Mouse (Mus musculus) thymus, adult 2 months (tissue): ENCODE measurements around the gene Ankrd50.

ENCODE experiments used
- CTCF ChIP-seq: fragments of 200-500 bp; IDR thresholded peaks from 2 replicates; pipeline ENCODE4 v1.5.1; 2012; ENCODE audit warnings: mild to moderate bottlenecking, control low read depth, low read length, moderate library complexity, borderline replicate concordance; ENCODE audit not compliant: control insufficient read depth, poor library complexity, insufficient read depth; ENCODE audit errors: extremely low read depth
- POLR2A ChIP-seq: fragments of 200-500 bp; IDR thresholded peaks from 2 replicates; pipeline ENCODE4 v1.6.1; 2012; ENCODE audit warnings: mild to moderate bottlenecking, low read length, control low read depth, moderate library complexity; ENCODE audit not compliant: control insufficient read depth, poor library complexity, insufficient read depth; ENCODE audit errors: extremely low read depth

DNA sequence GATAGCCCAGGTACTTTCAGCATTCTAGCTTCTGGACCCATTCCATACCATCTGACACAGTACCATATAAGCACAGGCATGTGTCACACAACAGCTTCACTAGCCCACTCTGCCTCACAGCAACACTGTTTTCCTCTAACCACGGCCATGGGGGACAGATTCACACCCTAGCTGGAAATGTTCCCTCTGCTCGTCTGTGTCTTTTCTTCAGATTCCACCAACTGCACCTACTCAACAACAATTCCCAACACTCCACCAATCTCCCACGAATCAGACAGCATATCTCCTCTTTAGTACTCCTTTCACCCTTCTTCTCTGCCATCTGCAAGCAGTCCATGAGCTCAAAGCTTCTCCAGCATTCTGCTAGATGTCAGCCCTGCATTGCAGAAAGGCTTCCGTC, 11.5 kb downstream of the Ankrd50 start:
- TF ChIP-seq CTCF (no peak), POLR2A (no peak)
